Mouse (Mus musculus) frontal cortex, postnatal 36 days (tissue): ENCODE results near the gene Klhl33.
A peak's percentile ranks its signal among the peaks of the same experiment; 100 is the strongest.
"Not testable (repeated sequence)": the region's sequence is repeated elsewhere in the genome, so short reads cannot be mapped to it uniquely, and the experiment has no call there.

Experiments used
- DNase-seq, 2 experiments: peaks; one replicate each; pipeline ENCODE4 v3.0.0; 2022; ENCODE audit warnings: low spot score in 2 of 2

Gene Klhl33

GRCm38 (mm10) chr14:50903973-50904827 lies 6.9 kb upstream of the Klhl33 start:
- DNase-seq = no peak

- not testable (repeated sequence) for DNase-seq
These were observed 685 bp upstream of the Klhl33 start for GRCm38 (mm10) chr14:50897992-50898391.

GRCm38 (mm10) chr14:50896747-50897373 lies 447 bp downstream of the Klhl33 start:
- DNase-seq = peak in 1 of 2 experiments; percentile 44

- DNase-seq = peak; percentile 43 to 49
These were observed 1.1 kb downstream of the Klhl33 start for GRCm38 (mm10) chr14:50895985-50896746.

GRCm38 (mm10) chr14:50895407-50895806 lies 1.9 kb downstream of the Klhl33 start:
- no peak for DNase-seq

GRCm38 (mm10) chr14:50892541-50893459 lies 4.5 kb downstream of the Klhl33 start:
- no peak for DNase-seq

GRCm38 (mm10) chr14:50892091-50892490 lies 5.2 kb downstream of the Klhl33 start:
- DNase-seq = no peak

- DNase-seq = no peak
These were observed 5.7 kb downstream of the Klhl33 start for GRCm38 (mm10) chr14:50891621-50892020.

GRCm38 (mm10) chr14:50876236-50876950 lies 20.9 kb downstream of the Klhl33 start:
- peak; percentile 29 to 47 for DNase-seq

- peak in 1 of 2 experiments; percentile 3 for DNase-seq
These were observed 21.6 kb downstream of the Klhl33 start for GRCm38 (mm10) chr14:50875591-50876230.

- DNase-seq = no peak
These were observed 22.1 kb downstream of the Klhl33 start for GRCm38 (mm10) chr14:50875175-50875574.

- no peak for DNase-seq
These were observed 26.0 kb downstream of the Klhl33 start for GRCm38 (mm10) chr14:50871284-50871683.

GRCm38 (mm10) chr14:50870805-50871143 lies 26.5 kb downstream of the Klhl33 start:
- peak in 1 of 2 experiments; percentile 8 for DNase-seq

- peak; percentile 53 to 55 for DNase-seq
These were observed 27.2 kb downstream of the Klhl33 start, which contains the start of gene Tep1 for GRCm38 (mm10) chr14:50869889-50870804. Tep1 (minus strand) TSS chr14:50870560.

- DNase-seq = no peak
These were observed 28.7 kb downstream of the Klhl33 start for GRCm38 (mm10) chr14:50868656-50869055.

- DNase-seq = no peak
These were observed 29.1 kb downstream of the Klhl33 start for GRCm38 (mm10) chr14:50868211-50868610.

- no peak for DNase-seq
These were observed 30.3 kb downstream of the Klhl33 start for GRCm38 (mm10) chr14:50866966-50867365.

- not testable (repeated sequence) for DNase-seq
These were observed 32.3 kb downstream of the Klhl33 start for GRCm38 (mm10) chr14:50865005-50865404.

GRCm38 (mm10) chr14:50862641-50863040 lies 34.7 kb downstream of the Klhl33 start:
- no peak for DNase-seq
